Mouse (Mus musculus) right cerebral cortex, postnatal 25 days (tissue): Measurements from ENCODE around the gene Inca1.

ENCODE experiments used
- DNase-seq: peaks from one replicate; pipeline ENCODE4 v3.0.0; 2022

Gene Inca1

DNA sequence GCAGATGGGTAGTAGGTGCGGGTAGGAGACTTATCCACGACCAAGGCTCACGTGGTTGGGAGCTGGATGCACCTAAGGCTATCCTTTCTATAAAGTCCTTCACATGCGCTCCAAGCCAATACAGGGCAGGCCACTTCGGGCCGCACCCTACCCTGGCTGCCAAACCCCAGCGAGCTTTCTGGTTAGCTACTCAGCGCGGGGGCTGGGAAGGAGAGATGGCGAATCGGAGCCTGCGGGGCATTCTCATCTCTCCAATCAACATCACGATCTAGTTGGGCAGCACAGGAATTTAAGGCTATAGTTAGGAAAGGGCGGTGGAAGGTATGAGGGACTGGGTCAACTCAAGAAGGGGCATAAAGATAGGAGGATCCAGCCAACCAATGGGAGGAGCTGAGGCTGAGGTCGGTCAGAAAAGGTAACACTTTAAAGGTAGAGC is 31.6 kb downstream of the Inca1 start:
- DNase-seq: no peak

DNA sequence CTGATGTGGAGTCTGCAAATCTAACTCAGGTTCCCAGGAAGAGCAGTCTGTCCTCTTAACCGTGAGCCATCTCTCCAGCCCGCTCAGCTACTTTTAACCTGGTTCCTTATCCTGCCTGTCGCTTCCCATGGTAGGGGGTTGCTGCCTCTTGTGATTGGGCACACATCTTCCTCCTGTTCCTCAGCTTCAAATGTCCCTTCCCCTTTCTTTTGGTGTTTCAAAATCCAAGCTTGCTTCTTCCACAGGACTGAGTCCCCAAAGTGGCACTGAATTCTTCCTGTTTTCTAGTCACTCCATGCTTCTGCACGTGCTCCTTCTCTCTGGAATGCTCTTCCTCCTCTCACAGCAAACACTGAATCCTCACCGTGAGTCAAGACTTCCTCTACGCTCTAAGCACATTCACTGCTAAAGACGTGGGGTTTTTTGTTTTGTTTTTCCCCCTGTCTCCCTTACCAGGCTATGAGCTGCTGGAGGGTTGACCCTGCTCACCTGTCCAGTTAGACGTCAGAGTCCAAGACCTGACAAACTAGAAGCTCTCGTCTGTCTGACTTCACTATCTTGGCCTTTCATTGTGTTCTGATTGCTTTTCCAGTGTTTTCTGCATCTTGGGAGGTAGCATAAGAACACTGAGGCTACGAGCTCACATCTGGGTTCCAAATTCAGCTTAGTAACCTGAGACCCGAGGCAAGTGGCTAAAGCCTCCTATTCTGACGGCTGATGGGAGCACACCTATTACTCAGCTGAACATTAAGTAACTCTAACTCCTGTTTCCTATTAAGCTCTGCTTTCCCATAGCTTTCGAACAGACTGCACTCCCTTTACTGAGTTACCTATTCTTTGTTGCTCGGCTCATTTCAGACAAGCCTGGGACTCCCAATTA is 32.4 kb downstream of the Inca1 start:
- DNase-seq: no peak

DNA sequence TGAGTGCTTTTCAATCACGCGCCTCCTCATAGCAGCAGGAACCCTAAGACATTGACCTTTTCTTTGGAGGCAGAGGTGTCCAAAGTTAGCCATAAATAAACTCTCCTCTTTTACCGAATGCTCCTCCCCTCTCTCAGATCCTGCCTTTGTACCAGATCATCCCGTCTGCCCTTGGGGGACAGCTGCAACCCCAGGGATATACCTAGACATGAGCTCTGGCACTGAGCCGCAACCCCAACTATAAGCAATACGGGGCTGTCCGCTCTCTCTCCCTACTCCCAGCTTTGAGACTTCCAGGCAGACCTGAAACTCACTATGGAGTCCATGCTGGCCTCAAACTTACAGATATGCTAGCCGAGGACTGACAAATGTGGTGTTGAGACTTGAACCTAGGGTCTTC is 33.3 kb downstream of the Inca1 start:
- no peak for DNase-seq

DNA sequence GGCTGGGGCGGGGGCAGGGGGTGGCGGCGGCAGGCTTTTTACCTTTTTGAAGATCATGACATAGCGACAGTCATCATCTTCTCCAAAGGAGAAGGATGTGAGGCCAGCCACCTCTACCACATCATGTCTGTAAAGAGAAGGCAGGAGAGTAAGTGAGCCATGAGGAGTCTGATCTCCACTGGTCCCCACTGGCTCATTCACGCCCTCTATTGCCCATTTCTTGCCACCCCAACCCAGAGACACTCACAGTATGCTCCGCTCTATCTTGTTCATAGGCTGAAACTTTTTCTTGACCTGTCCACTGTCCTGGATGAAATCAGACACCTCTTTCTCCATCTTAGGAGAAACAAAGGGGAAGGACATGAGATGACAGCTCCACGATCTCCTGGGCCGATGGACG is 35.2 kb downstream of the Inca1 start:
- no peak for DNase-seq

DNA sequence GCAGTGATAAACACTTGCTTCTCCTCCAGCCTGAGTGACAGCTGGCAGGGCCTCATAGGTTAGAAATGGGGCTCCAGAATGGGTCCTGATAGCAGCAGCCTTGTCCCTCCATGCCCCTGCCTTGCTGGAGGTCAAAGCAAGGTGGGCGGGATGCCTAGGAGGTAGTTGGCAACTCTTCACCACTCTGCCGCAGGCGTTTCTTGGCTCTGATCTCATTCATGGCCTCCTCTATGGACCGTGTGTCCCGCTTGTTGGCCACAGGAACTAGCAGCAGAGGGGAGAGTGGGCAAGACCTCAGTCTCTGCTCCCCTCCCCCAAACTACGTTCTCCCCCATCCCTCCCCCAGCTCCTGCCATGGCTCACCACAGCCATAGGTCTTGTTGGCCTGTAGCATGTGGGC is 36.0 kb downstream of the Inca1 start:
- no peak for DNase-seq

DNA sequence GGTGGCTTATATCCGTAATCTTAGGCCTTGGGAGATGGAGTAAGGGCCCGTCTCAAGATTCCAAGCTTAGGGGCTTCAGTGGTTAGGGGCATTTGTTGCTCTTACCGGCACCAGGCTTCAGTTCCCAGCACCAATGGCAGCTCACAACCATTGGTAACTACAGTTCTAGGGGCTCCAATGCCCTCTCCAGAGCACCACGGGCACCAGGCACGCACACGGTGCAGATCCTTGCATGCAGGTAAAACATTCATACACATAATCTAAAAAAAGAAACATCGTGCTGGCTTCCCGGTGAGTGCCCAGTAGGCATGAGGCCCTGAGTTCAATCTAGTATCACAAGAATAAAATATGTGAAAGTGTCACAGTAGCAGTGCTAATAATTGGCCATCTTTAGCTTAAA is 36.9 kb downstream of the Inca1 start:
- no peak for DNase-seq

DNA sequence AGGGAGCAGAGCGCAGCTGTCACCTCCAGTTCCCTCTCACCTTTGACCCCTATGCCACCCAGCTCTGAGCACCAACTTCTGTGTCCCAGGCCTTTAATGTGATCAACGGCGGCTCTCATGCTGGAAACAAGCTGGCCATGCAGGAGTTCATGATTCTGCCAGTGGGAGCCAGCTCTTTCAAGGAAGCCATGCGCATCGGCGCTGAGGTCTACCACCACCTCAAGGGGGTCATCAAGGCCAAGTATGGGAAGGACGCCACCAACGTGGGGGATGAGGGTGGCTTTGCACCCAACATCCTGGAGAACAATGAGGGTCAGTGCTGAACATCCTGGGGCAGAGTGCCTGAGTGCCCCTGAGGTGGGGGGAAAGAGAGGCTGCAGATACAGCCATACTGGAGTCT is 39.4 kb downstream of the Inca1 start:
- DNase-seq: no peak

DNA sequence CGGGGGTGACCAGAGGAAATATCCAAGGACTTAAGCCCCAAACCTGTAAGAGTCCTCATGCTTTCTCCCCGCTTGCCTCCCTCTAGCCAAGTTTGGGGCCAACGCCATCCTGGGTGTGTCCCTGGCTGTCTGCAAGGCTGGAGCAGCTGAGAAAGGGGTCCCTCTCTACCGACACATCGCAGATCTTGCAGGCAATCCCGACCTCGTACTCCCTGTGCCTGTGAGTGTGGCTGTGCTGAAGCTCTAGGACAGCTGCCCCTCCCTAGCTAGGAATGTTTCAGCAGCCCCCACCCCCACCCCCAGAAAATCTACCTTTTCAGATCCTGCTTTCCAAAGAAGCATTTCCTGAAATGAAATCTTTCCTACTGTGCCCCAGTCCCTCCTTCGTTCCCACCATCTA is 41.0 kb downstream of the Inca1 start:
- no peak for DNase-seq

DNA sequence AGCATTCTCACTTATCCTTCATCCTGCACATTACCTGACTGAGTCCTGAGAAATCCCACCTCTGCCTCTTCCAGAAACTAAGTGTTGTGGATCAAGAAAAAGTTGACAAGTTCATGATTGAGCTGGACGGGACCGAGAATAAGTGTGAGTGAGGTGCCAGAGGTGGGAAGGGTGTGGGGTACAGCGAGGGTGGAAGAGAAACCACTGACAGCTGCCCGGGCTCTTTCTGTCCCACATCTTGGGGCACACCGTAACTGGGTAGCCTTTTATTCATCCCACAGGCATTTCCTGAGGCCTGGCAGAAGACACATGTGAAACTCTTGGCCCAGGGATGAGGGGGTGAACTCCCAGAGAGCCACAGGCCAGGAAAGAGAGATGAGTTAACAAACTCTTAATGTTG is 41.4 kb downstream of the Inca1 start:
- no peak for DNase-seq

DNA sequence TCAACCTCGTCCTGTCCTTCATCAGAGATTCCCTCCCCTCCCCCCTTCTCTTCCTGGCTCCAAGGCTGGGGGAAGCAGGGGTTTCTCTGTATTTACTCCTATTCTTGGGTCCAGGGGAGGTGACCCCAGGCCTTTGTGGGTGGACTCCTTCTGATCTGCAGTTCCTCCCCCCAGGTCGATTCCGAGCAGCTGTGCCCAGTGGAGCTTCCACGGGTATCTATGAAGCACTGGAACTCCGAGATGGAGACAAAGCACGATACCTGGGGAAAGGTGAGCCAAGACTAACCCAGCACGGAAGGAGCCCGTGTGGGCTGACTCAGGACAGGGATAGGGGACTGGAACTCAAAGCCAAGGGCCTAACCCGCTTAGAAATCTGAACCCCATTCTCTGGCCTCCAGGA is 42.0 kb downstream of the Inca1 start:
- DNase-seq: no peak

DNA sequence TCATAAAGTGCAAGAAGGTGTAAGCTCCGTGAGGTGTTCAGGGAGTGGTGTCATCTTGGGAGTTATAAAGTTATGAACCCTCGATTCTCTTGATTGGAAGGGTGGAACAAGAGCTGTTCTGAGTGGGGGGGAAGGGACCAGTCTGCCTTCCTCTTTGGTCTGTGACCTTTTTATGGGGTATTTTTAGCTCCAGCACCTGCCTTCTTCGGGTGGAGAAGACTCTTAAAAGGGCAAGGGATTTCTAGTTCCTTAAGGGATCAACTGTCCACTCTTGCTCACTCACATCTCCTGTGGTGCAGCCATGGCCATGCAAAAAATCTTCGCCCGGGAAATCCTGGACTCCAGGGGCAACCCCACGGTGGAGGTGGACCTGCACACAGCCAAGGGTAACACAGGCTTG is 42.4 kb downstream of the Inca1 start:
- DNase-seq: no peak

DNA sequence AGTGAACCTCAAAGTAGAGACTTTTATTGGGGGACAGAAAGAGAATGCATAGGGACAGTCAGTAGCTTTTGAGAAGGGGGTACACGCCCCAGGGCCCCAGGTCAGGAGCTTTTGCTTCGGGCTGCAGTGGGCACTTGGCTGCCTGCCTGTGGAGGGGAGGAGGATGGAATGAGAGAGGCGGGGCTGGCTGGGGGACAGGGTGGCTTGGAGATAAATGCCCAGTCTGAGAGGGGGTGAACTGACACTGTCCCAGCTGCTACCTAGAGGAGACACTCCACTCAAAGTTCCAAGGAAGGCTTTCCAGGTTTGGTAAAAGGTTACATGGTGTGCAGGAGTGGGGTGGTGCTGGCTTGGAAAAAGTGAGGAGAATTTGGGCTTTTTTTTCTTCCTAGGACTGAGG is 43.0 kb downstream of the Inca1 start, which contains the start of gene Eno3:
TSS of gene Eno3 (plus strand) at position 239 of the 400 bp plus-strand sequence.
- no peak for DNase-seq

DNA sequence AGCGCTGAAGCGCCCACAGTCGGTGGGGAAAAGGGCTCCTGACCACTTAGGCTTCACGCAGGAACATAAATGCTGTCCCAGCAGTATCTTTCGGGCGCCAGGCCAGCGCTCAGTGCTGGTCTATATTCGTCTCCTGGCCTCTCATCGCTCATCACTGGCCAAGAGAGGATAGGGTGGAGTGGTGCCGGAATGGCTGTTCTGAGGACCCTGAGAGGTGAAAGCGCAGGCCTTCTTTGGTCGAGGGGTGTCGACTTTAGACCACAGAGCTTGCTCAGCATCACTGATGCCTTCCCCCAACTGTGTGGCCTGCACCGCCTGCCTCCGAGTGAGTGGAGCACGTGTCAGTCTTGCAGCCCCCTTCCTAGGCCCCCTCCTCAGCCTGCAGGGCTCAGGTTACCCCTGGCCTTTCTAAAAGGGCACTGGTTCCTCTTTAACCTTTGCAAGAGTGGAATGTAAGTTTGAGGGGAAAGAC is 43.5 kb downstream of the Inca1 start:
- DNase-seq: no peak

DNA sequence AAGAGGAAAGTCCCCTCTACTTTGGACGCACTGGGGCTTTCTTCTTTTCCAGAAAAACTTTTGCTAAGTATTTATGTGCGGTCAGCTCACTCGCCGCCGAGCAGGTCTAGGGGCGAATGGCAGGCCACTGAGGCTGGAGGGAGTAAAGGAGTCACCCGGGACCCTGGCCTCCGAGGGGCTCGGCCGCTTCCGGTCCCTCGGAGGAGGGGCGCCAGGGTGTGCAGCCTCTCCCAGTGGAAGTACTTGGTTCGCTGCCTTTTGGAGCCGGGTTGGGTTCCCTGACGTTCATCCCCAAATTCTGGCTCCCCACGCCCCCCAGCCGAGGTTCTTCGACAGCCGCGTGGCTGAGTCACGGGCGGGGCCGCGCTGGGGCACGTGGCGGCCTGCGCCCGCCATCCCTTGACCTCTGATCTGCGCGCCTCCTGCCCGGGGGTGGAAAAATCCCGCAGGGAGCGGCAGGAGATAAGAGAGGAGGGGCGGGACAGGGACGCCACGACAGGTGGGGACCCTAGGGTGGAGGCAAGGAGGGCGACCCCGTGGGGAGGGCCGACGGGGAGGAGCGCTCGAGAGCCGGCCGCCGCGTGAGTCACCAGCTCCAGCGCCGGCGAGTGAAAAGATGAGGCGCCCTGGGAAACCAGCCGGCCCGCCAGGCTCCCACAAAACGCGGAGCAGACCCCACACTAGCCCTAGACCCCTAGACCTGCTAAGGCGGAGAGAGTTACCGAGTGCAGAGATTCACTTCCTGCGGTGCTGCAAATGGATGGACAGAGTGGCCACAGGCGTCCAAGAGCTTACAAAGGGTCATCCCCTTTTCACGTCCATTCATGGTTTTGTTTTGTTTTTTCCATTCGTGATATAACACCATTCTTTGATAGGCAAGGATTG is 44.1 kb downstream of the Inca1 start:
- no peak for DNase-seq

DNA sequence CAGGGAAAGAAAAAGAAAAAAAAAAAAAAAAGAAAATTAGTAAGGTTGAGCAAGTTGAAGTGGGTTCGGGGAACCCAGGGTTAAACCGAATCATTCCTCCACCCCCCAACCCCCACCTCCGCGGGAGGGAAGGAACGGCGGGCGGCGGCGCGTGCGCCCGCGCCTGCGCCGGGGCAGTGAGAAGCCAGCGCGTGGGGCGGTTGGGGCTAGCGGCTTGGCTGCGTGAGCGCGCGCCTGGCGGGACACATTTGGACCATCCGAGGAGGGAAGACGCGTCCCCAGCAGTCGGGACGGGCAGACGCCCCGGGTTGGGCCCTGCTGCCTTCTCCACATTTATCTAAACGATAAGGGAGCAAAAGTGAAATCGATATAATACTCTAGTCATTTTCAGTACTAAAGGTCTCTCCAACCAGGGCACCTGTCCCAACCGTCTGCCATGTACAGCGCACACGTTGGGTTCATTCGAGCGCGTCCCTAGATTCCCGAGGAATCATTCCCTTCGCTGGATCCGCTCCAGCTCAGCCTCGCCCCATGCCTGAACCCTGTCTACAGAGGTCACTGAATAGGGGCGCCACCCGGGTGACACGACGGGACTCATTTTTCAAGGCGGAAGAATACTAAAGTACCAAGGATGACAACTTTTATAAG is 44.9 kb downstream of the Inca1 start:
- DNase-seq: peak; percentile 73

DNA sequence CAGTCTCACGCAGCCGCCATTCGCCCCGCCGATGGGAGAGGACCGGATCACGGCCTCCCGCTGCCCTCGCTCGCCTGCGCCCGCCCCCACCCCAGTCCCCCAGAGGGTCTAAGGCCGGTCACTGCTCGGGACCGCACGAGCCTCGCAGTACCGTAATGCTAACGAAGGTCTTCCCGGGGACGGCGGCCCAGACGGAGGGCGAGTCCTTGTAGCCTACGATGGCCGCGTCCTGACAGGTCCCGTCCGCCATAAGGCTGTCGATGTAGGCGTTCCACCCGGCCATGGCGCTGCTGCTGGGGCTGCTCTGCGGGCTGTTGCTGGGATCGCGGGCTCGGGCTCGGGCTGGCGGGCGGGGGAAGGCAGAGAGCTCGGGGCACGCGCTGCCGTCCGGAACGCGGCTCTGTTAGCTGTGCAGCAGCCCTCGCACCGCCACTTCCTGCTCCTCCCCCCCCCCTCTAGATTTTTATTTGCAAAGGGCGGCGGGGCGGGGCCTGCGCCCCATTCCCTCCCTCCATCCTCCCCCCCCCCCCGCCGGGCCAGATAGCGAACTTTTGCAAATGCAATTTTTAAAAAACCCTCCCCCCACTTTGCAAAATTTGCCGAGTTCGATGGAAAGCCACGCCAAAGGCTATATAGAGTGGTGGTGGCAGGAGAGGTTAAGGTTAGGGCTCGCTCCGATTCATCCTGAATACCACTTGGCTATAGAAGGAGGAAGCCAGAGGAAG is 45.6 kb downstream of the Inca1 start, which contains the start of gene Pfn1:
TSS of gene Pfn1 (minus strand) at position 447 of the 725 bp plus-strand sequence.
- peak; percentile 72 for DNase-seq

DNA sequence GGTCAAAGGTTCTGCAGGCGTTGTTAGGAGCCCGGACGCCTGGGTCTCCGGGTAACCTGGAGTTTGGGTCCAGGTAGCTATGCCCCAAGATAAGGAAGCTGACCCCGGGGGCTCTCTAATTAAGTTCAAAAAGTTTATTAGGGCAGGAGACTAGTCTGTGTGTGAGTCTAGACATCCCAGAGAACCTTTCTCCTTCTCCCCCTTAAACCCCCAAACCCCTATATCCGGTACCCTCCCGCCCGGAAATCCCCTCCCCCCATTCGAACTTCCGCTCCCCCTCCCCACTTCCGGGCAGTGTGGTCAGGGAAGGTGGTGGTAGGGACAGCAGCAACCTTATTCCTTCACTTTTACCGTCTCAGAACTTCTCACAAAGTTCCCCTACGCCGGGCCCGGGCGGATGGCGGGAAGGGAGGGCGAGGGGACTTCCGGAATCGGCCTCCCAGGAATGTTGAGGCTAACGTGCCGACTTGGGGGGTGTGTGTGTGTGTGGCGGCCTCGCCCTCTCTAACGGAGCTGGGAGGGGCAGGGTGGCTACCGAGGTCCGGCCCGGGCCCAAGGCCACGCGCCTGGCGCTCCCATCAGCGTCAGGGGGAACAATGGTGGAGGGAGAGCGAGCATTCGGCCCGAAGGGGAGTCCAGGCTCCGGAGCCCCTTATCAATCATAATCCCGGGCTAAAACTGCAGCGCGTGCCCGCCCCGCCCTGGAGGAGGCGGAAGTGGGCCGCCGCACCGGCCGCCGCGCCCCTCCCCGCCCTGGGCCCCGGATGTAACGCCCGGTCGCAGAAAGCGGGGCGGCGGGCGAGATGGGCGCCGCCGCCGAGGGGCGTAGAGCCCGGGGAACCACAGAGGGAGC is 46.4 kb downstream of the Inca1 start:
- peak; percentile 70 for DNase-seq

DNA sequence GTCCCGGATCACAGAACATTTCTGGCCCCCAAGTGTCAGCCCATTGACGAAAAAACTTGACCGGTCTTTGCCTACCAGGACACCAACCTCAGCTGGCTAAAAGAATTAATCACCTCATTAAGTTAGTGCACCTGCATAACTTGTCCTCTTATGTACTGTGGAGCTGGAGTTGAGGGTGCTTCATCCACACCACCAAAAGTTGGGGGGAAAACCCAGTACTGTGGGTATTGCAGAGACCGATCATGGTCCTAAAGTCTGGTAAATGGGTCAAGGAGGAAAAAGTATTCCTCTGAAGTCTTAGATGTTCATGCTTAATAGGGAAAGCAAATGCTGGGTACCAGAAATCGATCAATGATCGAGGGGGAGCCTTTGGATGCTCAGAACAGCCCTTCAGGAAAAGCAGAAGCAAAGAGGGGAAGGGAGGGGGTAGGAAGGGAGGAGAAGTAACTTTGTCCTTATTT is 47.0 kb downstream of the Inca1 start:
- DNase-seq: no peak

DNA sequence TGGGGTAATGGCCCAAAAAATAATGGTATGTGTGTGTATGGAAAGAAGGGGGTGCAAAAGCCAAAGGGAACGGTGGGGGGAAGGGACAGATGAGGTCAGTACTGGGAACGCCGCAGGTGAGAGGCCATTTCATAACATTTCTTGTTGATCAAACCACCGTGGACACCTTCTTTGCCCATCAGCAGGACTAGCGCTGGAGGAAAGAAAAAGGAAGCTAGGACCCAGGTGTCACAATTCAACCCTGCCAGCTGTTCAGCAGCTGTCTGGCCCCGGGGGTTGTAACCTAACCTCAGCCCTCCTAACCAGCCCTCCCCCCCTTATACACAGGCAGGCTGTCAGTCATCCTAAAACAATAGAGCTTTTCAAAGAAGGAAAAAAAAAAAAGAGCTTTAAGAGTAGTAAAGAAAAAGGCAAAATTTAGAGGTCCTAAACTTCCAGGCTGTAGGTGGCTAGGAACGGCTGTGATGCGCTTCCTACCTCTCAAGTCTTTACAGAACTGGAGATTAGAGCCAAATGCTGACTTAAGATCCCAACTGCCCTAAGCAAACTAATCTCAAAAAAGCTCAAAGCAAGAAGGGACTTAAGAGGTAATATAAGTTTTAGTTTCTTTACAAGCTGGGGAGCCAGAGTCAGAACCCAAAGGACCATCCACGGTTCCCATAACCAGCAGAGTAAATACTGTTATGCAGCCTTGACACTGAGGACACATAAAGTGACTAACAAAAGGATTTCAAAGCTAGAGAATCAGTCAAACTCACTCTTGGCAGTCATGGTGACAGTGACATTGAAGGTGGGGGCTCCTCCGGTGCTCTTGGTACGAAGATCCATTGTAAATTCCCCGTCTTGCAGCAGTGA is 47.7 kb downstream of the Inca1 start:
- DNase-seq: no peak

DNA sequence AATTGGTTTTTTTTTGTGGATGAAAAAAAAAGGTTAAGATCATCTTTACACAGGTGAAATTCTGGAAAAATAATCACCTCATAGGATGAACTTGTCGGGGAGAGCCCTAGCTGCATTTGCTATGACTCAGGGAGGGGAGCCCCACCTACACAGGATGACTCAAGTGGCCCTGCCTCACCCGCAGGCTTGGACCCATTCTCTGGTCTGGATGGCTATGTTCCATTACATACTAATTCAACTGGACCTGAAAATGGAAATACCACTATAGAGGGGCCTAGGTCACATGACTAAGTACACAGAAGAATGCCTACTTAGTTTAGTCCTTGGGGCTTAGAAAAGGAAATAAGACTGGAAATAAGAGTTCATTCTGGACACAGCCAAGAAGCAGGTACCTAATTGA is 48.6 kb downstream of the Inca1 start:
- no peak for DNase-seq
